Mouse (Mus musculus): Measurements from ENCODE around the gene Lca5.

Lca5 gene

GRCm38 (mm10) chr9:83440392-83441357 lies at the start of gene Lca5:
Gene Lca5, minus strand, starts transcription at chr9:83441127.
- DNase-seq (ENCODE audit: low spot score), result peak; percentile 80

- DNase-seq (ENCODE audit: low spot score), result no peak
These were observed 47.7 kb upstream of the Lca5 start for GRCm38 (mm10) chr9:83488491-83489210.

GRCm38 (mm10) chr9:83487771-83488470 lies 47.0 kb upstream of the Lca5 start:
- no peak for DNase-seq (ENCODE audit: low spot score)

GRCm38 (mm10) chr9:83485966-83486365 lies 45.0 kb upstream of the Lca5 start:
- no peak for DNase-seq (ENCODE audit: low spot score)

GRCm38 (mm10) chr9:83485357-83485756 lies 44.4 kb upstream of the Lca5 start:
- DNase-seq (ENCODE audit: low spot score), result no peak

- no peak for DNase-seq (ENCODE audit: low spot score)
These were observed 42.5 kb upstream of the Lca5 start for GRCm38 (mm10) chr9:83483419-83483818.

- no peak for DNase-seq (ENCODE audit: low spot score)
These were observed 41.4 kb upstream of the Lca5 start for GRCm38 (mm10) chr9:83482176-83482949.

- DNase-seq (ENCODE audit: low spot score), result no peak
These were observed 28.9 kb upstream of the Lca5 start for GRCm38 (mm10) chr9:83469871-83470270.

- no peak for DNase-seq (ENCODE audit: low spot score)
These were observed 6.8 kb upstream of the Lca5 start for GRCm38 (mm10) chr9:83447771-83448170.

- no peak for DNase-seq (ENCODE audit: low spot score)
These were observed 6.2 kb upstream of the Lca5 start for GRCm38 (mm10) chr9:83447176-83447575.

GRCm38 (mm10) chr9:83437621-83438020 lies 3.3 kb downstream of the Lca5 start:
- DNase-seq (ENCODE audit: low spot score), result no peak

GRCm38 (mm10) chr9:83434489-83434888 lies 6.4 kb downstream of the Lca5 start:
- no peak for DNase-seq (ENCODE audit: low spot score)

GRCm38 (mm10) chr9:83433661-83434060 lies 7.3 kb downstream of the Lca5 start:
- peak; percentile 15 for DNase-seq (ENCODE audit: low spot score)

- no peak for DNase-seq (ENCODE audit: low spot score)
These were observed 13.0 kb downstream of the Lca5 start for GRCm38 (mm10) chr9:83427926-83428325.

- no peak for DNase-seq (ENCODE audit: low spot score)
These were observed 22.0 kb downstream of the Lca5 start for GRCm38 (mm10) chr9:83418965-83419364.

- no peak for DNase-seq (ENCODE audit: low spot score)
These were observed 27.9 kb downstream of the Lca5 start for GRCm38 (mm10) chr9:83413046-83413445.

GRCm38 (mm10) chr9:83405150-83405549 lies 35.8 kb downstream of the Lca5 start:
- DNase-seq (ENCODE audit: low spot score), result no peak

GRCm38 (mm10) chr9:83400783-83401182 lies 40.1 kb downstream of the Lca5 start:
- DNase-seq (ENCODE audit: low spot score), result no peak

GRCm38 (mm10) chr9:83399414-83399813 lies 41.5 kb downstream of the Lca5 start:
- no peak for DNase-seq (ENCODE audit: low spot score)

- DNase-seq (ENCODE audit: low spot score), result no peak
These were observed 42.7 kb downstream of the Lca5 start for GRCm38 (mm10) chr9:83398260-83398659.

- DNase-seq (ENCODE audit: low spot score), result no peak
These were observed 45.5 kb downstream of the Lca5 start for GRCm38 (mm10) chr9:83395456-83395855.

- DNase-seq (ENCODE audit: low spot score), result no peak
These were observed 48.9 kb downstream of the Lca5 start for GRCm38 (mm10) chr9:83391996-83392395.
